In genomic region chr5:73006784-73007581, GRCm38 (mm10) we compare ENCODE assay signal across 8 mouse cellular contexts. TPM values are rescaled to one million over a fixed set of nuclear protein-coding genes. Genes with fewer than 3 reads are reported as not detected.
DNase-seq lines count a peak whose midpoint lies in the region; ATAC-seq lines count a peak whose summit lies in the region.
"Had no signal": no experiment of that assay in that cellular context is flagged by ENCODE, and none has a peak within 500 bp of the region (broad histone marks: within the 10 kb centered on the region; RNA-seq: fewer than 3 reads in every experiment).

Gene Slc10a4 (plus strand): TSS chr5:73006883.

- no peak within 1 kb of the TSS; the same call in 1 of the 2 replicates for H3K27ac ChIP-seq in embryonic facial prominence, embryonic 10.5 days (replicated peaks)
- H3K27ac ChIP-seq in hindbrain, embryonic 10.5 days: peak within 1 kb of the TSS; percentile 53; the same call in 1 of the 2 replicates
- no peak within 1 kb of the TSS for H3K27ac ChIP-seq in liver, embryonic 13.5 days
- peak within 1 kb of the TSS; percentile 59 for H3K27ac ChIP-seq in neural tube, embryonic 13.5 days (replicated peaks)

- H3K9ac ChIP-seq in liver, embryonic 13.5 days: no peak within 1 kb of the TSS
- H3K9ac ChIP-seq in neural tube, embryonic 13.5 days: peak within 1 kb of the TSS; percentile 72

- H3K4me1 ChIP-seq in embryonic facial prominence, embryonic 10.5 days: peaks cover 8% of the 10 kb centered on the region
- H3K4me1 ChIP-seq in hindbrain, embryonic 10.5 days (replicated peaks): peaks cover 10% of the 10 kb centered on the region
- peaks cover 6% of the 10 kb centered on the region for H3K4me1 ChIP-seq in liver, embryonic 13.5 days (replicated peaks)
- H3K4me1 ChIP-seq in neural tube, embryonic 13.5 days (replicated peaks): peaks cover 8% of the 10 kb centered on the region

- peaks cover 54% of the 10 kb centered on the region for H3K27me3 ChIP-seq in embryonic facial prominence, embryonic 10.5 days (replicated peaks; ENCODE audit: low read depth, poor library complexity, severe bottlenecking)
- peaks cover 48% of the 10 kb centered on the region for H3K27me3 ChIP-seq in hindbrain, embryonic 10.5 days (ENCODE audit: insufficient read depth, poor library complexity, severe bottlenecking)
- H3K27me3 ChIP-seq in liver, embryonic 13.5 days: peaks cover 52% of the 10 kb centered on the region
- peaks cover 26% of the 10 kb centered on the region for H3K27me3 ChIP-seq in neural tube, embryonic 13.5 days

- no peak for ATAC-seq in liver, embryonic 13.5 days (ENCODE audit: low read depth)
- ATAC-seq in neural tube, embryonic 13.5 days (ENCODE audit: low read depth): peak; percentile 94

- H3K4me3 ChIP-seq in embryonic facial prominence, embryonic 10.5 days: peak within 1 kb of the TSS; percentile 57
- H3K4me3 ChIP-seq in hindbrain, embryonic 10.5 days: peak within 1 kb of the TSS; percentile 55
- peak within 1 kb of the TSS; percentile 38 for H3K4me3 ChIP-seq in liver, embryonic 13.5 days (replicated peaks)
- H3K4me3 ChIP-seq in neural tube, embryonic 13.5 days: peak within 1 kb of the TSS; percentile 50

- WGBS in embryonic facial prominence, embryonic 10.5 days: 9% methylated on average over 65 of the region's 65 CpGs
- WGBS in hindbrain, embryonic 10.5 days: 8% methylated on average over 65 of the region's 65 CpGs
- 9% methylated on average over 65 of the region's 65 CpGs for whole genome bisulfite sequencing in liver, embryonic 13.5 days (ENCODE audit: insufficient replicate concordance)
- 6% methylated on average over 65 of the region's 65 CpGs for WGBS in neural tube, embryonic 13.5 days

- H3K9me3 ChIP-seq in embryonic facial prominence, embryonic 10.5 days: no peaks in the 10 kb centered on the region
- H3K9me3 ChIP-seq in hindbrain, embryonic 10.5 days: no peaks in the 10 kb centered on the region
- H3K9me3 ChIP-seq in liver, embryonic 13.5 days (replicated peaks): no peaks in the 10 kb centered on the region
- no peaks in the 10 kb centered on the region for H3K9me3 ChIP-seq in neural tube, embryonic 13.5 days

- no peaks in the 10 kb centered on the region for H3K36me3 ChIP-seq in embryonic facial prominence, embryonic 10.5 days (replicated peaks)
- no peaks in the 10 kb centered on the region for H3K36me3 ChIP-seq in hindbrain, embryonic 10.5 days
- no peaks in the 10 kb centered on the region for H3K36me3 ChIP-seq in liver, embryonic 13.5 days
- no peaks in the 10 kb centered on the region for H3K36me3 ChIP-seq in neural tube, embryonic 13.5 days

- peak within 1 kb of the TSS; percentile 56 for H3K4me2 ChIP-seq in liver, embryonic 13.5 days
- peak within 1 kb of the TSS; percentile 62 for H3K4me2 ChIP-seq in neural tube, embryonic 13.5 days

- peak; percentile 23 for DNase-seq in thymus, postnatal 4 days
- DNase-seq in thymus, postnatal 14 days: no peak
- peak; percentile 61 for DNase-seq in embryonic facial prominence, embryonic 10.5 days (ENCODE audit: low spot score)
- DNase-seq in hindbrain, embryonic 10.5 days (ENCODE audit: low spot score): peak; percentile 54
- no peak for DNase-seq in liver, embryonic 13.5 days
- no peak for DNase-seq in right cerebral cortex, adult 18-20 months

RNA-seq across cellular contexts. Expression of gene Slc10a4, which starts in this region (rescaled TPM):
- polyA plus RNA-seq in embryonic facial prominence, embryonic 10.5 days (2016; fragmentation: Nextera tagmentation; extraction: Ambion mirVana): 2.1 and 2.6 TPM in 2 replicates
- 6.5 and 23.2 TPM in 2 replicates for polyA plus RNA-seq in hindbrain, embryonic 10.5 days (2016; fragmentation: Nextera tagmentation; extraction: Ambion mirVana)
- polyA plus RNA-seq in liver, embryonic 13.5 days (2015; fragmentation: Nextera tagmentation; extraction: Ambion mirVana): 0.06 and 0.10 TPM in 2 replicates
- polyA plus RNA-seq in neural tube, embryonic 13.5 days (2015; fragmentation: Nextera tagmentation; extraction: Ambion mirVana): 38.5 and 42.5 TPM in 2 replicates
- polyA plus RNA-seq: spleen, adult 2 months had no signal

Comparison
In these comparisons a context has a peak if more than half of its experiments do, and no peak if none do; other contexts are left out.
1. DNase-seq: peak in thymus, postnatal 4 days (single experiment), embryonic facial prominence, embryonic 10.5 days (single experiment) and hindbrain, embryonic 10.5 days (single experiment); none in thymus, postnatal 14 days (single experiment), liver, embryonic 13.5 days (single experiment) and right cerebral cortex, adult 18-20 months (single experiment).
2. H3K27ac ChIP-seq: peak in hindbrain, embryonic 10.5 days (single experiment) and neural tube, embryonic 13.5 days (single experiment); none in embryonic facial prominence, embryonic 10.5 days (single experiment) and liver, embryonic 13.5 days (single experiment).
3. Peak in every context shown above with its lines, with median percentiles within 50 percentile points of each other: H3K4me3 ChIP-seq.